Mouse (Mus musculus) forebrain, embryonic 13.5 days (tissue): ENCODE measurements around the gene Prl2c3. TPM values are rescaled to one million over a fixed set of nuclear protein-coding genes. Genes with fewer than 3 reads are reported as not detected.

ENCODE experiments used
- polyA plus RNA-seq: library from polyadenylated mRNA; unstranded; fragments of >200 nt; fragmentation: Nextera tagmentation; extraction: Ambion mirVana; gene quantifications from 2 replicates; pipeline ENCODE4 v1.2.1, GENCODE M21; 2015

The Prl2c3 gene
- polyA plus RNA-seq, 1 experiment from 2014 or later = not detected

Other genes with a start within 250 kb of the Prl2c3 start
- gene Ero1lb, start 234.2 kb downstream of the Prl2c3 start, polyA plus RNA-seq = 11.6 and 11.8 TPM in 2 replicates
- not detected in 2 replicates for gene Prl2c2, start 205.3 kb upstream of the Prl2c3 start, polyA plus RNA-seq